Mouse (Mus musculus) frontal cortex, adult 2 months (tissue): ENCODE data around the gene BC049352. TPM values are rescaled to one million over a fixed set of nuclear protein-coding genes. Genes with fewer than 3 reads are reported as not detected.
A peak's percentile ranks its signal among the peaks of the same experiment; 100 is the strongest.

ENCODE experiments used
- DNase-seq, 2 experiments: peaks; one replicate each; pipeline ENCODE4 v3.0.0; 2022; ENCODE audit warnings: low spot score in 1 of 2; ENCODE audit errors: extremely low spot score in 1 of 2
- polyA plus RNA-seq: library from polyadenylated mRNA; depleted of rRNA; stranded (reverse); fragments of >200 nt; gene quantifications from 2 replicates; pipeline ENCODE4 v1.2.3, GENCODE M21; 2012

Gene BC049352
- polyA plus RNA-seq, 1 experiment: 3.1 TPM

GRCm38 (mm10) chr9:45188570-45189563, 7.1 kb downstream of the BC049352 start:
- DNase-seq: no peak

- no peak for DNase-seq
Observed at GRCm38 (mm10) chr9:45189661-45190174, 7.9 kb downstream of the BC049352 start.

- no peak for DNase-seq
Observed at GRCm38 (mm10) chr9:45195468-45195867, 13.7 kb downstream of the BC049352 start.

GRCm38 (mm10) chr9:45196125-45196830, 14.5 kb downstream of the BC049352 start:
- DNase-seq: no peak

GRCm38 (mm10) chr9:45197549-45197948, 15.7 kb downstream of the BC049352 start:
- no peak for DNase-seq

- no peak for DNase-seq
Observed at GRCm38 (mm10) chr9:45201319-45201947, 19.6 kb downstream of the BC049352 start.

GRCm38 (mm10) chr9:45202021-45202798, 20.4 kb downstream of the BC049352 start:
- DNase-seq: no peak

GRCm38 (mm10) chr9:45203797-45204410, 22.1 kb downstream of the BC049352 start, which contains the start of gene Tmprss4:
Gene Tmprss4, minus strand, starts transcription at chr9:45204092.
- DNase-seq: no peak

GRCm38 (mm10) chr9:45205143-45205542, 23.3 kb downstream of the BC049352 start:
- DNase-seq: no peak

- DNase-seq: no peak
Observed at GRCm38 (mm10) chr9:45206121-45206520, 24.3 kb downstream of the BC049352 start.

GRCm38 (mm10) chr9:45207015-45207743, 25.4 kb downstream of the BC049352 start:
- DNase-seq: no peak

GRCm38 (mm10) chr9:45212001-45212400, 30.2 kb downstream of the BC049352 start:
- no peak for DNase-seq

- no peak for DNase-seq
Observed at GRCm38 (mm10) chr9:45215526-45216179, 33.8 kb downstream of the BC049352 start.

GRCm38 (mm10) chr9:45219644-45220043, 37.8 kb downstream of the BC049352 start:
- no peak for DNase-seq

- peak; percentile 77 to 99 for DNase-seq
Observed at GRCm38 (mm10) chr9:45221567-45221966, 39.8 kb downstream of the BC049352 start.

- no peak for DNase-seq
Observed at GRCm38 (mm10) chr9:45229359-45229758, 47.6 kb downstream of the BC049352 start.

GRCm38 (mm10) chr9:45235668-45236227, 53.9 kb downstream of the BC049352 start:
- DNase-seq: no peak

GRCm38 (mm10) chr9:45236744-45237143, 54.9 kb downstream of the BC049352 start:
- no peak for DNase-seq
